Mouse (Mus musculus): Measurements from ENCODE around the gene Sfr1.
A peak's percentile ranks its signal among the peaks of the same experiment; 100 is the strongest.

Gene Sfr1

DNA sequence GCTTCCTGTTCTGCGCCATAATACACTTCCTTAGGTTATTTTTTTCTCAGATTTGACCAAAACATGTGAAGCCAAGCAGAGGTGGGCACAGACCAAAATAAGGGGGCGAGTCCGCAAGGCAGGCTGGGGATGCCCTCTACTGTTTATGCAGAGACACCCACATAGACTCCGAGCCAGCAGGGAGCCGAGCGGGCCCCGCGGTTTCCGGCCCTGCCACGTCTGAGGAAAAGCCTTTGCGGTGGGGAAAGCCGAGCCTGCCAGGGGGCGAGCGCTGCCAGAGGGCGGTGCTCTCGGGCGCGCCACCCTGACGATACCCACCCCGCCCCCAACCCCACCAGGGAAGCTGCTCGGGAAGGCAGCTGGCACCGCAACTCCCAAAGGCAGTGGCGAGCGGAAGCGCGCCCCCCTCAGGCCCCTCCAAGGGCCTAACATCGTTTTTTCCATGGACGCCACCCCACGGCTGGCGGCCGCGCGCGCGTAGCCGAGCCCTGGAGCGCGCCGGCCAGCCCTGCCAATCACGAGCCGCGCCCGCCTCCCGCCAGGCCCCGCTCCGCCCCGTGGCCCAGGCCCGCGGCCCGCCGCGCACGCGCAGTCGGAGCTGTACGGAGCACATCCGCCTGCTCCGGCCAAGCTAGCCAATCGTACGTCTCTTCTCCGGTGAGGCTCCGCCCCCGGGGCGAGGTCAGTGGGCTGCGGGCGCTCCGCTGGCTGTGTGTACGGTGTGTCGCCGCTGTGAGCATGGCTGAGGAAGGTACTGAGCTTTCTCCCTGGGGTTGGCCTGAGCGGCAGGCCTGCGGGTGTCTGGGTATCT is at the start of gene Sfr1:
Sfr1 (plus strand) TSS at position 612 of the 811 bp plus-strand sequence.
- DNase-seq: peak; percentile 100

DNA sequence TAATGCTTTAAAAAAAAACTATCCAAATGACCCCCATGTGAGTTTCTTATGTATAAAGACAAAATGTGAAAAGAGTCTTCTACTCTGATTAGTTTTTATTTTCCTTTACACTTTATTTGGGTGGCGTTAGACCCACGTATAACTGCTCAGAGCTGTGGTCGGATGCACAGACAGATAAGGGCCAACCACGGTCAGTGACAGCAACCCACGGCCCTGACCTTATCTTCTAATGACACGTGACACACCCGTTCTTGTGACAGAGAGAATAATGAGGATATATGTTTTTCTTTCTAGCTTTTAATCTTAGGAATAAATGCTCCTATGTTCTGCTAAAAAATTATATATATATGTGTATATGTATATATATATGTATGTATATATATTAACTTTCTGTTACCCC is 41.9 kb upstream of the Sfr1 start:
- DNase-seq: no peak

DNA sequence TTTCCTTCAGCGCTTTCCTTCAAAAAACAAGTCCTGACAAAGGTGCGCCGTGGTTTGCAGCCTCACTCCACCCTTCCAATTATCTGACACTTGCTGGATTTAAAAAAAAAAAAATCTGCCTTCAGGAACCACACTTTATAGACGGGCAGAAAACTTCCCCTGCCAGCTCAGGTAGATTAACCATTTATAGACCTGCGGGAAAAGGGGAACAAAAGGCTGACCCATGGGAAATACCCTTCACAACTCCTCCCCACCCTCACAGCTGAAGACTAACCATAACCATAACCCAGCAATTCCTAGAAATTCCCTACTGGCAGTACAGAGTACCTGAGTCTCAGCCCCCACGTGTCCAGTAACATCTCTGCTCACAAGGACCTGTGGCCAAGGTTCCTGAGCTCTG is 39.5 kb upstream of the Sfr1 start, which contains the start of gene Col17a1:
Col17a1 (minus strand) TSS at position 101 of the 400 bp plus-strand sequence.
- DNase-seq: no peak

DNA sequence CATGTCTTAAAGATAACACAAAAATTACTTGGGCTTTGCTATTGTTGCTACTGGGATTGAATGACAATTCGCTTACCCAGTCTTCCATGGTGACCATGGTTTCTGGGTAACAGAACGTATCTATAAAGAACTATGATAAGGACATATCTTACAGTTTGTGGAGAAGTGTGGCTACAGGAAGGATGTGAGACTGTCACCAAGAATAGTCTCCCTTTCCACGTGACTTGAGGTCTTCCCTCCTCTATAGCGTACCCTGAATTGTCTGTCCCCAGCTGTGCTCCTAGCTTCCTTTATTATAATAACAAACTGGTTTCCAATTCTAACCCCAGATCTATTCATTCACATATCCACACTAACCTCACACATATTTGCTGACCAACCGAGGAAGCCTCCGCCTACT is 35.8 kb upstream of the Sfr1 start:
- no peak for DNase-seq

DNA sequence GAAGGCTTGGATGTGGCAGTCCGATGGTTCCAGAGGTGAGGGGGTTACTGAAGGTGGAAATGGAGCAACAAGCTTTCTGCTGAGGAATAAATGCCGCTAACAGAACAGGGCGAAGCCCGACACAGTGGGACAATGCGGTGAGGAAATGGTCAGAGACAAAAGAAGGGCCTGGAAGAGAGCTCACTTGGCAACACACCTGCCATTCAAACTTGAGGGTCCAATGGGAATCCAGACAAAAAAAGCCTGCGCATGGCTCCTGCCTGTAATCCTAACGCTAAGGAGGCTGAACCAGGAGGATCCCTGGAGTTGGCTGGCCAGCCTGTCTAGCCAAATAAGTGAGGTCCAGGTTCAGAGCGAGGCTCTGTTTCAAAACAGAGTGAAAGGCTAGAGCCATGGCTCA is 35.1 kb upstream of the Sfr1 start:
- DNase-seq: no peak

DNA sequence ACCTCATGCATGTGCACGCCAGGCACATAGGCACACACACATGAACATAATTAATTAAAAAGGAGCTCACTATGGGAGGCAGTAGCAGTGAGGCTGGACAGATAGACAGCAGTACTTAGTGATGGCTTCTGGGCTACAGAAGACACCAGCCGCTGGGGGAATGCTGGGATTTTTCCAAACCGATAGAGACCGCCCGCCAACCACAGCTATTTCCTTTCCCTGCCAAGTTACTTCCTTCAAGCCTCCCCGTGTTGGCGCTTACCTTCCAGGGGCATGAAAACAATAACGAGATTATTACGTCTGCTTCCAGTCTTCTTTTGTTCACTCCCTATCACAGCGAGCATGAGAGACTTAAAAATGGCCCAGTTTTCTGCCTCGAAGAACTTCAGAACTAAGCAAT is 34.4 kb upstream of the Sfr1 start:
- no peak for DNase-seq

DNA sequence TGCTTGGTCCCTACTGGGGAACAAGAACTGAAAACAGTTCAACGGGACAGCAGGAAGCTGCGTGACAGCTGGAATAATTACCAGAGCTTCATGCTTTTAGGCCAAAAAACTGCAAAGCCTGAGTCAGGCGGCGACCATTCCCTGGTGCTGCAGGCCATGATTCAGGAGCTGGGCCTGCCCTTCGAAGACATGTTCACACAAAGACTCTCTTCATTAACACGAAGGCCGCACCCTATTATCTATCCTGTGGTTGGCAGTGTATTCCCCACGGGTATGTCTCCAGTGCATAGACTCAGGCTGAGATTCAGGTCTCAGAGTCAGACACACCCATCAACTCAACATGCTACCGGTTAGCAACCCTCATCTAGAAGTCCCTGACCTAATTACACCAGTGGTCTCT is 33.2 kb upstream of the Sfr1 start:
- DNase-seq: no peak

DNA sequence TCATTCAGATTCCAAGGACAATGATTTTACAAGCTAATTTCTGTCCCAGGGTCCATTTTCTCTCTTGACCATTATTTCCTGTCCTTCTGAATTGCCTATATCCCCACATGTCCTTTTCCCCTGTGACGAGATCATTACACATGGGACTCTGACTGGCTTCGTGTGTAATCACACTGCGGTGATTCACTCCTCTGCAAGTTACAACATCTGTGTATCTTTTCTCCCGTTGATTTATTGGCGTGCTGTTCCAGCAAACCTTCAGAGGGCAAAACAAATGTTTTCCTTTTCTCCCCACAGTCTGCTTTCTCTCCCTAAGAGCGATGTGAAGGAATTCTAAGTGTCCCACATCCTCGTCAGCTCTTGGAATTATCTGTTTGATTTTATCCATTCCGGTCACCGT is 31.7 kb upstream of the Sfr1 start:
- DNase-seq: no peak

DNA sequence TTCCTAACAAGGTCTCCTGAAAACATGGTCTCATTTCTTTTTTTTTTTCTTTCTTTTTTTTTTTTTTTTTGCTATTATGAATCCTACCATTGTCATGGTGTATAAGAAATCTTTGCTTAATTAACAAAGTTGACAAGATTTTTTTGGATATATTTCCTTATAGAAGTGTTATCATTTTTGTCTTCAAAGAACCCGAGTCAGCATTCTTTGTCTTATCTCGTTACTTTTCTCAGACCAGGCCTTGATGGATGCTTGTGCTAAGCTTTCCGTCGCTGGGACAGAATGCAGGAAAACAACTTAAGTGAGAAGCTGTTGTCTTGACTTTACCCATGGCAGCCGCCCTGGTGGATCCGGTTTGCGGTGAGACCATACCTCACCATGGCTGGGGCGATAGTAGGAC is 31.0 kb upstream of the Sfr1 start:
- DNase-seq: no peak

DNA sequence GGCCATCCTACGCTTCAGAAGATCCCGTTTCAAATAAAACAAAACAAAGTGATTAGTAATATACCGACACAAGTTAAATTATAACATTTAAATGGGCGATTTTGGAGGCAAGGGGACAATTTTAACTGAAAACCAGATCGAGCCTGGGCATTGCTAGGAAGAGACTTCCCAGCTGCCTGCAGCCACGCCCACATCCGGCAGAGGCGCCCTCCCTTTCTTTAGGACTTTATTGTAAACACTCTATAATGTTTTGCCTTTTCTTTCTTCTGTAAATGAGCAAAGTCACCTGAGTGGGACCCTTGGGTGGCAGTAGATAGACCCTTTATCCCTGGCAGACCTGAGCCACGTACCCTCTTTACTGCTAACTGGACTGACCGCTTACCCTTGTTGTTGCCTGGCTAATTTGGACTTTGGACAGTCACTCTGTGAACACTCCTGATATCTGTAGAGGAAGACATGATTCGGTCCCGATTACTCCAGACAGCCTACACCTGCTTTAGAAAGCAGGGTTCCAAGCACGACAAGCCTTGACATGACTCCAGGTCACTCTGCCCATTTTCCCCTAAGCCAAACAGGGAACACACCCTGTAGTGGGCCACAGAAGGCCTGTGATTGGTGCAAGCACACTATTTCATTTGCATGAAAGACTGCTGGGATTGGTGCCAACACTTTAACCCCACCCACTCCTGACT is 26.3 kb upstream of the Sfr1 start:
- DNase-seq: no peak

DNA sequence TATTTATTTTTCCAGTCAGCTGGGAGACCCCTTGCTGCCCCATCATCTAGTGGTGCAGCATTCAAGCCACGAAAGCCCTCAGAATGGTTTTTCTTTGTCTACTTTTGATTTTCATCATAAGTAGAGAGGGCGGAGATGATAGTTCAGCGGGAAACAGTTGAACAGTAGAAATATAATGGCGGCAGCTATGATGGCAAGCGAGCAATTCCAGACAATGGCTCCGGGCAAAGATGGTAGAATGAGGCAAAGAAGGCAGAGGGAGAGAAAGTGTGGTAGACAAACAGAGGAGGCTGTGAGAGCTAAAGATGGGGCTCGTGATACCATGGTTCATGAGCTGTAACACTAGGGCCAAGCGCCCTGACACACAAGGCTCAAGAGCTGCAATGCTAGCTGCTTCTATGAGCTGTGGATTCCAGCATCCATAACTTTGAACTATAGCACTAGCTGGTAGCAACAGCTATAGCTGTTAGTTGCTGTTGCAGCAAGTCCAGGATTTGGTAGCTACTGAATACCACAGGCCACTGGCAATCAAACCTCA is 25.6 kb upstream of the Sfr1 start:
- DNase-seq: no peak

DNA sequence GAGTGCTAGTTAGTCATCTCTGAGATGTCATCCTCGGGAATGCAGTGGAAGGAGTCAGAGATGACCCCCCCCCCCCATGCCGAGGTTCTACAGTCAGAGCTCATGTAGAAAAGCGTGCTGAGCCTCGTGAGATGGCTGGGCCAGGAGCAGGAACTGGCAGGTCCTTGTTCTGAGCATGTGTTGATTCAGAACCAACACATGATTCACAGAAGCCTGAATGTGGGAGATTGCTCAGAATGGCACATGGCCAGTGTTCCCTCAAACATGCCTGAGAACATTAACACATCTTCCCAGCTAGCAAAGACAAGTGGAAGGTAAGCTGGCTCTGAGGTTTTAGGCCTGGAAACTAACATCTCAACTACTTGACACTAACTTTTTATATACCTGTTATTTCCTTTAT is 21.1 kb upstream of the Sfr1 start:
- DNase-seq: no peak

DNA sequence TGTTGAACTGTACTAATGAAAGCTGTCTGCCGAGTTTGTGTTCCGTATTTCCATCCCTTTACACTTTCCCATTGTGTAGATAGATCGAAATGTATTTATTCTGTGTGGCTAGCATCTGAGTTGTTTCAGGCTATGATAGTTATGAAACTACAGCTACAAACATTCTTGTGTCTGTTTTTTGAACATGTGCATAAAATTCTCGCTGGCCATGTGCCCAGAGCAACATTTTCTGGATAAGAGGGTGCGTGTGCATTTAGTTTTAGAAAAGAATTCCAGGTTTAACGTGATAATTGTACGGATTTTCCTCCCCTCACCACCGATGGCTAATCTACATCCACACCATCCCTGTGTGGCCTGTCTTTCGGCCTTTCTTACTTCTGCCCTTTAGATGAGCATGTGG is 18.0 kb upstream of the Sfr1 start:
- peak; percentile 48 for DNase-seq

DNA sequence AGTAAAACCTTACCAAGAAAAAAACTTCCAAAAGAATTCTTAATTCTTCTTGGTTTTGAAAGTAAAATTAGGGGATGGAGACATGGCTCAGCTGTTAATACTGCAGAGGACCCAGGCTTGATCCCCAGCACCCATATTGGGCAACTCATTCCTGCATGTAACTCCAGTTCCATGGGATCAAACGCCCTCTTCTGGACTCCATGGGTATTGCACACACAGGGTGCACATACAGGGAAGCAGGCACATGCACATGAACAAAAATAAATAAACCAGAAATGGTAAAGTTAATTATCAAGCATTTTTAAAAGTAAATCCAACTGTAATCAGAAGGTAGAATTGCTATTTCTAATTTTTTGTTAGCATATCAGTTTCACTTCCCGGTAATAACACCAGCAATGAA is 15.3 kb upstream of the Sfr1 start:
- DNase-seq: peak; percentile 35

DNA sequence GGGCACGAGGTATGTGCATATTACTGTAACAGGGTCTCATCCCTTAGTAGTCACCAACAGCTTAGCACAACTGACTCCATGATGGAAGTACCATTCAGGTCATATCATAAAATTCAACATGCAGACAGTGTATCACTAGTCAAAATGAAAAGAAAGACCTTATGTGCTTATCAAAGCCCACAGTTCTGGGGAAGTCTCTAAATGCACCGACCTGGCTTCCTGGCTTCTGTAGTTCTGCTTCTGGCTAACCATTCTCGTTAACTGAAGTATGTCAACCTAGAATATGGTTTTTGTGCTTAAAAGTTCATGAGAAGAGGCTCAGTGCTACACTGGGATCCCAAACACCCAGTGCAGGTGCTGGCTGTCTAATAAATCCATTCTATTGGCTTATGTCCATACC is 12.3 kb upstream of the Sfr1 start:
- peak; percentile 23 for DNase-seq

DNA sequence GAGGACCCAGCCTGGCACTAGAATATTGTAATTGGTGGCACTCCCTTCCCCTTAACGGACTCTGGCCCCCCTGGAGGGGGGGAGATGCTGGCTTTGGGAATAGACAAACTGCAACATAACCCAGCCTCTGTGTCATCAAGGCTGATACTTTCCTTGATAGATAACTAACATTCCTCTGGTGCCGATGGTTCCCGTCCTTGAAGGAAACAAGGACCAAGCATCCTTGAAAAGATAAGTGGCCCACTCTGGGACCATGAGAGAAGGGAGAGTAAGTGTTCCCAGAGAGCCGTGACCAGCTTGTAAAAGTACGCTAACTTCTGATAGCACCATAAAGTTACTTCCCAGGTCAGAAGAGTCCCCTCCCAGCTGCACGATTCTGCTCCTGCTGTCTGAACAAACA is 9.0 kb upstream of the Sfr1 start:
- DNase-seq: no peak

DNA sequence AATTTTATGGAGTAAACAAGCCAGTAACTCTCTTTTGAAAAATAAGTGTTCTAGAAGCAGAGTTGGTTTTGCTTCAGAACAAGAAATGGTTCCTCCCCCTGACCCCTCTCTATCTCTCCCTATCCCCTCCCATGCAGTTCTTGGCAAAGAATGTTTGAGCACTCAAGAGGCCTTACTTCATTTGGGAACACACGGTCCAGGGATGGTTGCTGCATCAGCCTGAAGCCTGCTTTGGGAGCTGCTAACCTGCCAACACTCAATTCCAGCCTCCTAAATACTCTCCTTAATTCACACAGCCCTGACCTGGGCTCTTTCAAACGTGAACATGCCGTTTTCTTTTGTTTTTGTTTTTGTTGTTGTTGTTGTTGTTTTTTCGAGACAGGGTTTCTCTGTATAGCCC is 6.6 kb upstream of the Sfr1 start:
- no peak for DNase-seq

DNA sequence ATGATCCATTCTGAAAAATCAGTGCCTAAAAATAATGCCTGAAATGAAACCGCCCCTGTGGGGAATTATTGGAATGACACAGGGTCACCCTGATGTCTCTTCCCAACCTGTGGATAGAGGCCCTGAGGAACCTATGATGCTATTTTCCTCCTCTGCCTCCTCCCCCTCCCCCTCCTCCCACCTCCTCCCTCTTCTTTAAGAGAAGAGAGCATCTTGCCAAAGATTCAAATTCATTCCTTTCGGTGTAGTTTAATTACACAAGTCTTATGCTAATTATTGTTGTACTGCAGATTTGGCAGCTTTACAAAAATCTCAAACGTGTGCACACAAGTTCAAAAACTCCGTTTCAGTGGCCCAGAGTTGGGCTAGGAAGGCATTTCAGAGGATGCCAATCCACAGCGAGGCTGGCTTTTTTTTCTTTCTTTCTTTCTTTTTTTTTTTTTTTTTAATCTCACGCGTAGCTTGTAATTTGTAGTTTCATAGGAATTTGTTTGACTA is 5.8 kb upstream of the Sfr1 start:
- no peak for DNase-seq

DNA sequence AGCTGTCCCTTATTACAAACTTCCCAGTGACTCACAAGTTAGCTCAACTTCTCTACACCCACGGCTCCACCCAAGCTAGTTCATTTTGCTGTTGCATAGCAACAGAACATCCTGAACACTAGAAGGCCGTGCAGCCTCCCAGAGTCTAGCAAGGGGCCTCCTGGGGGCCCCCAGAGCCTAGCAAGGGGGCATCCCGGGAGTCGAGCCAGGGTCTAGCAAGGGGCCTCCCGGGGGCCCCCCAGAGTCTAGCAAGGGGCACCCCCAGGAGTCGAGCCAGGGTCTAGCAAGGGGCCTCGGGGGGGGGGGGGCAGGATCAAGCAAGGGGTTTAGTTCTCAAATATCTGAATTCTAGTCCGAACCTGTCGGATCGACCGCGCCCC is 801 bp upstream of the Sfr1 start:
- DNase-seq: peak; percentile 99

DNA sequence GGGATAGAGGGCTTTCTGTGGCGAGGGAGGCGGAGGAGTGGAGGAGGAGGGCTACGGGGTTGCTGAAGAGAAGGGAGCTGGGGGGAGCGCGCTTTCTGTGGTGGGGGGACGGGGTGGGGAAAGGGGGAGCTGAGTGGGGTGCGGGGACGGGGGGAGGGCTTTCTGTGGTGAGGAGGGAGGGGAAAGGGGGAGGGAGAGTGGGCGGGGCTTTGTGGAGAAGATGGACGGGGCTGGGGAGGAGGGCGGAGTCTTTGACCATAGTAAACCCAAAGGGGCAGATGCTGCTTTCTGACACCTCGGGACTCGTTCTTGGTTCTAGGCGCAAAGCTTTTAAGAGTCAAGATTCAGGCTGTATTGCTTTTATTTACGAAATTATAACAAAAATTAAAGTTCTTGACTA is 449 bp downstream of the Sfr1 start:
- no peak for DNase-seq

DNA sequence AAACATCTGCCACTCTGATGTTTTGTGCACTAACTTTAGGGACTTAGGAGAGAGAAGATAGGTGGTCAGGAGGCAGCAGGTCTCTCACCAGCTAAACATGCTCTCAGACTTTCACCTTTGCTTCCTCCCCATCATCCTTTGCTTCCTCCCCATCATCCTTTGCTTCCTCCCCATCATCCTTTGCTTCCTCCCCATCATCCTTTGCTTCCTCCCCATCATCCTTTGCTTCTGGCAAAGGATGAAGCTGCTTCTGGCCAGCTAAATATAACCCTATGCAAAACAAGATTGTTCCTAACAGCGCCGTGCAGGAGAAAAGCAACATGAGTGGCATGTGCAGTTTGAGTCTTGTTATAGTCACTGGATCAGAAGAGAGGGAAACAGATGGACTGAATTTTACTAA is 15.6 kb downstream of the Sfr1 start:
- no peak for DNase-seq

DNA sequence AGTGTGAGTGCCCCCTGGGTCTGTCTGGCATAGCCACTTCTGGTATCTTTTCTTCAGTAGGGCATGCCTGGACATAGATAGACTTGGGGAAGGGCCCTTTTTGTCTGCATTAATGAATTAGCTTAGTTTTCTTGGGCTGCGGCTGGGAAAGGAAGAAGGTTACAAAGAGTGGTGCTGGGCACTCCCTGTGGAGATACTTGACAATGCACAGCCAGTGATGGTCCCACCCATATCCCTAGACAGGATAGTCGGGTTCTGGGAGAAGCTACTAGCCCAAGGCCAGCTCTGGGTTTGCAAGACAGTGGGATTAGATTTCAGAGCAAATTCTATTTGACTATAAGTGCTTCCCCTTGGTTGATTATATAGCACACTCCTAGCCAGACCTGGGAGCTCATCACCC is 17.5 kb downstream of the Sfr1 start:
- no peak for DNase-seq

DNA sequence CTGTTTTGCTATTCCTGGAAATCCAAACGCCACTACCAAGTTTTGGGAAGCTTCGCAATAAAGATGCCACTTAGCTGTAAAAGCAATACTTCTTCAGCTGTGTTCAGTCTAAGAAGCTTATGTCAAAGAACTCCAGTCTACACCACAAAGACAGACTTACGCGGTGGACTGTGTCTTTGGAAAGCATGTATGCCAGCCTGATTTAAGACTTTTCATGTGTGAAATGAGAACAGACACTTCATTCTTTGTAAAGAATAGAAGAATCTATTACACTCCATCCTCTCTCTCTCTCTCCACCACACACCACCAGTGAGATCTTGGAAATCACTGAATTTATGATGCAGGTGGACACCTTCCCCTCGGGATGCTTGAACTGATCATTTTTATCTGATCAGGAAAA is 18.9 kb downstream of the Sfr1 start:
- DNase-seq: no peak

DNA sequence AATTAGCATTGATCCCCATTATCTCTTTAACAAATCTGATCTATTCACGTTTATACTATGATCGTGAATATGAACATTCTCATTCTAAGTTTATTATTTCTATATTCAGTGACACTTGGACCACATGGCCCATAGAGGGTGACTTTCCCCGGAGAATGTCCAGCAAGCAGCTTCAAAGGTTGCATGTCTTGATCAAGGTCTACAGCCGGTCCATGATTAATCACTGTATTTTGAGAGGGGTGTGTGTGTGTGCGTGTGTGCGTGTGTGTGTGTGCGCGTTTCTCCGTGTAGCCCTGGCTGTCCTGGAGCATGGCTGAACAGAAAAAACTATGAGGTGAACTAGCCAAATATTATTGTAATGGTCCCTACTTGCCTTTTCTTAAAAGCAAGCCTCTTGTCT is 21.0 kb downstream of the Sfr1 start:
- no peak for DNase-seq
